Mouse (Mus musculus): ENCODE data around the gene Myo1a.
"Not testable (repeated sequence)": the region's sequence is repeated elsewhere in the genome, so short reads cannot be mapped to it uniquely, and the experiment has no call there.

The Myo1a gene

DNA sequence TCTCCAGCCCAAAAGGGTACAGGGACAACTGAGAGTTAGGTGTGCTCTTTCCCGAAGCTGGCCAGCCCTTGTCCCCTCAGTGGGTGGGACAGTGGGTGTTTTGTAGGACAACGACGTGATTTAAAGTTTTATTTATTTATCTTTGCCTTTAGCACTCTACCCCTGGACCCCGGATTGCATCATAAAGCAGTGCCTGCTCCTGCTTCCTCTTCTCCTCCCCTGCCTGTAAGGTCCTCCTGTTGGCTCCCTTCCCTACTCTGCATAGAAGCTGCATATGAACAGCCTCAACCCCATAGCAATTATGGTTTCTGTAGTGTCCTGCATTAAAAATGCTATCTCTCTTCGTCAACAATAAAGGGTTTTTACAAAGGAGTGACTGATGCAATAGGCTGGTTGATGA is 26.4 kb downstream of the Myo1a start:
- no peak for DNase-seq

DNA sequence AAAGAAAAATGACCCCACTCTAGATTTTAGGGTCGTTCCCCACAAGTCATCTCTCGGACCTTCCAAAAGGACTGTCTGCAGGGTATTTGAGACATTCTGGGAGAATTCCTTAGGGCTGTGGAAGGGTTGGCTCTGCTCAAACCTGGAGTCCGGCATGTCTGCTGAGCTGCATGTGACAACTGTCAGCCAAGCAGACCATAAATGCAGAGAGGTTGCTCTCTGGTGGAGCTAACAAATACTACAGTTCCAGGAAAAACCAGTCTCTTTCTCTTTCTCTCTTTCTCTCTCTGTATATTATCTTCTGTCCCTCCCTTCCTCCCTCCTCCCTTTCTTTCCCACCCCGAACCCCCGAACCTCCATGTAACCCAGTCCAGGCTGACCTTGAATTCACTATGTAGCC is 29.5 kb downstream of the Myo1a start:
- peak; percentile 34 for DNase-seq

DNA sequence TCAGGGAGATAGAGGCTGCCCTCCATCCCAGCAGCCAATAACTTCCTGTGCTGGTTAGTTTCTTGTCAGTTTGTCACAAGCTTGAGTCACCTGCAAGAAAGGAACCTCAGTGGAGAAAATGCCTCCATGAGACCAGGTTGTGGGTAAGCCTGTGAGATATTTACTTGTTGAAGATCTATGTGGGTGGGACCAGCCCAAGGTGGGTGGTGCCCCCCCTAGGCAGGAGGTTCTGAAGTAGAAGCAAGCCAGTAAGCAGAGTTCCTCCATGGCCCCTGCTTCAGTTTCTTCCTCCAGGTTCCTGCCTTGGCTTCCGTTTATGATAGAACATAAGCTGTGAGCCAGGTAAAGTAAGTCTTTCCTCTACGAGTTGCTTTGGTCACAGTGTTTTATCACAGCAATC is 31.3 kb downstream of the Myo1a start:
- no peak for DNase-seq

DNA sequence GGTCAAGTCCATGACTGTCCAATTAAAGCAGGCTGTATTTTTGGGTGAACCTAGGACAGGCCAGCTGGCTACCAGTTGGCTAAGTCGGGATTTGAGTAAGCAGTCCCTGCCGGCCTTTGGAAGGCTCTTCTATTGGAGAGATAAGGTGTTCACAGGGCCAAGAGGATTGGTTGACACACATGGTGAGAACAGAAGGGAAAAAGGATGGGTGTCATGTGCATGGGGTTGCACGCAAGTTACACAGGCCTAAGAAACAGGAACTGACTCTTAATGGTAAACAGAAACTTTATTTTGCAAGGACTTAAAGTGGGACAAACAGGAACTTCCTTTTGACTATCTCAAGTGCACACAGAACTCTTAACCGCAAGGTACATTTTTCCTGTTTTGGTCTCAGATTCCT is 31.9 kb downstream of the Myo1a start:
- peak; percentile 60 for DNase-seq

DNA sequence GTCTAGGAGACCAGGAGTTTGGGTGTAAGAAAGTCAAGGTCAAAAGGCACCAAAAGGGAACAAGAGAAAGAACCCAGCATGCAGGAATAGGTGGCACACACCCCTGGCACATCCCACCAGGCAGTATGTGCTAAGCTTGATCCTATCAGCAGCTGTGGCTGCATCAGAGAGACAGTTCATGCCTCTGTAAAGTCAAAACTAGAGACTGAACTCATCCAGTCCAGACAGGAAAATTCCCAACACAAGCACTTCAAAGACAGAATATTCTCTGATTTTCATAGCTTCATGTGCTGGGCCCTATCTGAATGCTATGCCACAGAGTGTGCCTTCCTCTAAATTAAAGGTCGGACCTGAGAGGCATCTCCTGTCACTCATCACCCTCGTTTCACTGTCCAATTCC is 32.6 kb downstream of the Myo1a start:
- DNase-seq, result no peak

DNA sequence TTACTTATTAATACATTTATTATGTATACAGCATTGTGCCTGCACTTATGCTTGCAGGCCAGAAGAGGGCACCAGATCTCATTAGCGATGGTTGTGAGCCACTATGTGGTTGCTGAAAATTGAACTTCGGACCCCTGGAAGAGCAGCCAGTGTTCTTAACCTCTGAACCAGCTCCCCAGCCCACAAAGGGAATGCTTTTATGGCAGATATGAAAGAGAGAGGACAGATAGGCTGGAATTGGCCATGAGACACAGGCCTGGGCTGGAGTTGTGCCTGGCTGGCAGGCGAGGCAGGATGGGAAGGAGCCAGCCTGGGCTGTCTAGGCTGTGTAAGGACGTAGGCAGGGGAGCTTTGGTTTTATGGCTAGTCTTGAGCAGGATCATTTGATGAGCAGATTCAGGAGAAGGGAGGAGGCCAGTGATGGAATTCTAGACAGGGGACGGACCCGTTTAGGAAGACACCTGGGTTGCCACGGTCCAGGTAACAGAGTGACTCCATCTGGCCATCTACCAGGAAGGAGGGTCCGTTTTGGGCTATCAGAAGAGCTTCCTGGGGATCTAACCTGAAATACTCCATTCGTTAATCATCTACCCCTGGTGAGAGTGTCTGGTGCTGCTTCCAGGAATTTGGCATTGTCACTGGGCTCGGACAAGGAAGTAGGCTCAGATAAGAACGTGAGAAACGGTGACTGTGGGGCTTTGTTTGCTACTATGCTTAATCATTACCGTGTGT is 33.3 kb downstream of the Myo1a start:
- peak; percentile 50 for DNase-seq

DNA sequence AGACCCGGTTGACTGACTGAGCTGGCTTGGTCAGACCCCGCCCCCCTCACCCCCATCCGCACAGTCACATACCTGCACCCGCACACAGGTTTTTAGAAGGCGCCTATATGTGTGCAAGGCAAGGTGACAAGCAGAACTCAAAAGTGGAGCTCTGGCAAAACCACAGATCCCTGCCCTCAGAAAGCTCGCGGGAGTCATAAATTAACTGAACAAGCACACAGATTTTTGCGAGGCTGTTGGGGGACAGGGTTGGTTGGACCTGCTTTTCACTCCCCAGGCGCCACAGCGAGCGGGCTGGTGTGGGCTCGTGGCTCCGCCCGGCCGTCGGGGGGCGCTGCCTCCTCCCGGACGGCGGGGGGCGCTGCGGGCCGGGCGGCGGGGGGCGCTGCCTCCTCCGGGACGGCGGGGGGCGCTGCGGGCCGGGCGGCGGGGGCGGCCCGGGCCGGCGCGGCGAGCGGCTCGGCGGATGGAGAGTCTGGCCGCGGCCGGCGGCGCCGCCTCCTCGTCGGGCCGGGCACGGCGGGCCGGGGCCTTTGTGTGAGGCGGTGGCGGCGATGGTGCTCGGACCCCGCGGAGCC is 34.2 kb downstream of the Myo1a start, which contains the start of gene Zbtb39:
Gene Zbtb39, plus strand, starts transcription at position 456 of the 578 bp plus-strand sequence.
- DNase-seq, result peak; percentile 77

DNA sequence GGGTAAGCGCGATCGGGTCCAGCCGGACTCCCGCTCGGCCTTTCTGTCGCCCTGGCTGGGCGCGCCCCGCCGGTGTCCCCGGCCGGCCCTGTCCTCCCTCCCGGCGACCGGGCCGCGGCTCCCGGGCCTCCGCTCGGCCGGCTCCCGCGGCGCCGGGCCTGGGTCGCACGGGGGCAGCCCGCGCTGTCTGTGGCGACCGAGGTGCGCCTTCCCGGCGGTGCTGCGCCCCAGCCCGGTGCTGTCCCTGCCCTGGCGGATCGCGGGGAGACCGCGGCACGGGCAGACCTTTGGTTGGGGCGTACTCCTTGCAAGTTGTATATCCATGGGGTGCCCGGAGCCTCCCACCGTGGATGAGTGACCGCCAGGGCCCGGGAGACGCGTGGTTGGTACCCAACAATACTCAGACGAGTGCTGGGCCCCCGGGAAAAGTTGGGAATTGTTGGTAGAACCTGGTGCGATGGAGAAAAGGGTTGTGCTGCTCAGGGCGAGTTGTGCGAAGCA is 34.7 kb downstream of the Myo1a start:
- no peak for DNase-seq

DNA sequence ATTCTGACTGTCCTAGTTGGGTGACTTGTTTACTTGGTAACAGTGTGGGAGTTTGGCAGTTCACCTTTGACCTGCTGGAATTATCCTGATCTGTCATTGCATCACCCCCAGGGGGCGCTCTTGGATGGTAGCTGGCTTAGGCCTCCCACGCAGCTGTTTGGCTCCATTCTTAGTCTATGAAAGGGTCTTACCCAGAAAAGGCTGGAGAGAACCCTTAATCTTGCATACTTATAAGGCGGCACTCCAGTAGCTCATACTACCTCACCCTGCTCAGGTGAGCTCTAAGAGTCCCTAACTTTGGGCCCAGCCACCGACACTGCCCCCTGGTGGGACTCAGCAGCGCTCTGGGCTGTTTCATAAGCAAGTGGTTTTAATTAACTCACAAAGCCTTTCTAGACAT is 39.7 kb downstream of the Myo1a start:
- DNase-seq, result peak; percentile 68

DNA sequence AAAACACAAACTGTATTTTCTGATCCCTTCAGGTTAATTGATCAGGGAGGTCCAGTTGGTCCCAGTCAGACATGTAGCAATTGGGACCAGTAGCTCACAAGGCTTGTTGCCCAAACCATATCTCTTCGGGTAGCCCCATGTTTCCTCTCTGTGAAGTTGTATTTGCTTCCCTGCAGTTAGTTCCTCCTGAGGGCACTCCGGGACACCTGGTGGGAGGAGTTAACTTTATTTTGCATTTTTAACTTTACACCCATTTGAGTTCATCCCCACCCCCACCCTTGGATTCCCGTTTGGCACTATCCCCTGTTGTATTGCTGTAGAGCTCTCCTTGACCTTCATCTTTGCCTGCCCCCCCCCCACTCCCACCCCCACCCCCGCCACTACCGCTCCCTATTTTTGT is 40.9 kb downstream of the Myo1a start:
- no peak for DNase-seq

DNA sequence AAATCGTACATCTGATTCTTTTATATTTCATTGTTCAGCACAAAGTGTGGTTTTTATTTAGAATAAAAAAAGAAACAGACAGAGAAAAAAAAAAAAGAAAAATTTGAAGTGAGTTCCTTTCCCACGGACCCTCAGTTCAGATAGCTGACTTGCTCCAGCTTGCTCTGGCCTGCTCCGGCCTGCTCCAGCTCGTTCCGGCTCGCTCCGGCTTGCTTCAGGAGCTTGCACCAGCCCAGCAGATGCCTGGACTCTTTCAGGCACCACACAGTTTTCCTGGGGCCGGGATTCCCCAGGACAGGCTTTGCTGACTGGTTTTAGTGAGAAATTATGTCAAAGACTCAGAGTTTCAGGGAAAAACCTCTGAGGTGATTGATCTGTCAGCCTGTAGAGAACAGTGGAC is 42.3 kb downstream of the Myo1a start:
- DNase-seq, result no peak

DNA sequence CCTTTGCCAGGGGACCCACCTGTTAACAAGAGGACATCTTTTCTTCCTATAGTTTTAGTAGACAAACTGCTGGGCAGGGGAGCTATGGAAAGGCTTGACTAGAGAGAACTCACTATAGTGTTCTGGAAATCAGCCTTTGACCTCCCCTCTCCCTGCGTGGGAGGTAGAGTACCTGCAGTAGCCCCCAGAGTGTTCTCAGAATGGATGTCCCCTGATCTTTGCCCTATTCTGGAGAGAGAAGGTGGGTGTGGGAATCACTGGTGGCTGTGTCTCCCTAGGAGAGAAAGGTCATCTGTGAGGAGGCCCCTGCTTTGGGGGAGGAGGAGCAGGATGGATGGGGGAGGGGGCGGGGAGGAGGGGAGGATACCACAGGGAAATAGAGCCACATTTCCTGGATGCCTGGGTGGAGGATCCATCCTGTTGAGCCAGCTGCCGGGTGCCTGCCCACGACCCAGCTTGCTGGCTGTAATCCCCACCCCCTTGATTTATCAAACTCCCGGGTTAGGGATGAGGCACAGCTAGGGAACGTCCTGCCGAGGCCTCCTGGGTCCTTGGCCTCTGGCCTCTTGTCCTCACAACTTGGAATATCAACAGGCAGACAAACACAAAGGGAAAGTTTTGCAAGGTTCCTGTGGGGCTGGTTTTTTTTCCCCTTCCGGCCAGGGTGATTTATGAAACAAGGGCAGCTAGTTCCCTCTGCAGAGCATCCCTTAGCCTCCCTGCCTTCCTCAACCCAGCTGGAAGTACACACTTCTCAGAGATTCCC is 44.1 kb downstream of the Myo1a start:
- peak; percentile 56 for DNase-seq

DNA sequence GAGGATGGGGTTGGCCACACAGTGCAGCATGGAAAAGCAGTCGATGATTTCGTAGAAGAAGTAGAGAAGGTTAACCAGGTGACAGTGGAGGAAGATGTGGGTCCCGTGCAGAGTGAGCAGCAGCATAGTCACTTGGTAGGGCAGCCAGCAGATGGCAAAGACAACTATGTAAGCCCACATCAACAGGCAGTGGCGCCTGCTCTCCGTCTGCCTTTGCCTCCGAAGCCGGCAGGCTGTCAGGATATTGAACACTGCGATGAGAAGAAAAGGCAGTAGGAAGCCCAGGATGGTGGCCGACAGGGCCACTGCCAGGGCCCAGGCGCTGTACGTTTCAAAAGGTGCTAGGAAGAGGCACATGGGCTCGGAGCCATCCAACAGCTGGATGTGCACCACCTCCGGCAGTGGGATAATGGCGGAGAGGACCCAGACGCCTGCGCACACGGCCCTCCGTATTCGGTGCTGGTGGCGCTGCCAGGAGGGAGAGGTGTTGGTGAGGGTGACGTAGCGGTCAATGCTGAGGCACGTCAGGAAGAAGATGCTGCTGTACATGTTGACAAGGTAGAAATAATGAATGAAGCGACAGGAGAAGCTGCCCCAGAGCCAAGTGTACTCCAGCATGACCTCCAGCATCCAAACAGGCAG is 45.3 kb downstream of the Myo1a start:
- DNase-seq, result no peak

DNA sequence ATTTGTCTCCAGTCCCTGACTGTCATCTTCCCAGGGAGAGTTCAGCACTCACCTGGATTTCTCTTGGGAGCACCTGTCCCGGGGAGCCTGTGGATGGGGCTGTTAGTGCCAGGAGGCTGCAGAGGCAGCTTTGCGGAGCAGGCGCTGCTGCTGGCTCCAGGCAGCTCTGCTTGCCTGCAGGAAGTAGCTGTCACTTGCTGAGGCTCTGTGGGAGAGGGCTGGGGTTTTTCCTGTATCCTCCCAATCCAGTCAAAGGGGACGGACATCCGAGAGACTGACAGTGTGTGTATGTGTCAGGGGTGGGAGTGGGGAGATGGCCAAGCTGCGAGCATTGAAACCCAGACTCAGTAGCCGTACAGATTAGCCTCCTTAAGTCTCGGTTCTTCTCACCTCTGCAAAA is 46.6 kb downstream of the Myo1a start, which contains the start of gene Gpr182:
Gene Gpr182, minus strand, starts transcription at position 185 of the 400 bp plus-strand sequence.
- DNase-seq, result peak; percentile 72

DNA sequence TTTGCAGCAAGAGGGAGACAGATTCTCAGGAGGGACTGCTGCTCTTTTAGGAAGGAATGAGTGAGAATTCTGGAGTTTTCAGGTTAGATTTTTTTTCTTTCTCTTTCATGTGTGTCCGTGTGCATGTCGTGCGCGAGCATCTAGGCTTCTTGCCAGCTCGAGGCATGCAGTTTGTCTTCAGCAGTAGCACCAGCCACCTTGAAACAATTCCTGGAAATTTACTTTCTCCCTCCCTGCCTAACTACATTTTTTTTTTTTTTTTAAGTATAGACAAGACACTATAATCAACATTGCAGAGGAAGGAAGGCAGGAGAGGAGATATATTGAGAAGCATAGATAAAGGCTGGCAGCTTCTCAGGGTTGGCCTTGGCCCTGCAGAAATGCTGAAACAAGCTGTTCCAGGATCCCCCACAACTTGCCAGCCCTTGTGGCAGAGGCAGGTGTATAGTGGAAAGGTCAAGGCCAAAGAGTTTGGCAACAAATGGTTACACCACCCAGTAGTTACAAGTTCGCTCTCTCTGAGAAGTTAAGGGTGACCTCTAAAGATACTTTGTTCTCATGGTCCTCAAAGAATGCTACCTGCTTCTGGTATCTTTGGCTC is 49.7 kb downstream of the Myo1a start:
- DNase-seq, result peak; percentile 77

DNA sequence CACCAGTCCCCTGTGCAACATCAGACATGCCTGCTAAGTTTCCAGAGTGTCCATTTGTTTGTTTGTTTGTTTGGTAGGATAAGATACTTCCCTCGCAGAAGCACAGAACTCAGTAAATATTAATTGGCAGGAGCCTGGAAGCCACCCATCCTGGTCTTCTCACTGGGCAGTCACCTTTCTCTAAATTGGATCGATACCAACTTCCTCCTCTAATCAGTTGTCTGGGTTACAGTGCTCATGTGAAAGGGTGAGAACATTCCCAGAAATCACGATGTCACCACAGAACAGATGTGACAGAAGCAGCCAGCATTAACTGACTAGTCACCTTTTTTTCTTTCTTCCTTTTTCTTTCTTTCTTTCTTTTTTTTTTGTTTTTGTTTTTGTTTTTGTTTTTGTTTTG is 50.3 kb downstream of the Myo1a start:
- peak; percentile 34 for DNase-seq

DNA sequence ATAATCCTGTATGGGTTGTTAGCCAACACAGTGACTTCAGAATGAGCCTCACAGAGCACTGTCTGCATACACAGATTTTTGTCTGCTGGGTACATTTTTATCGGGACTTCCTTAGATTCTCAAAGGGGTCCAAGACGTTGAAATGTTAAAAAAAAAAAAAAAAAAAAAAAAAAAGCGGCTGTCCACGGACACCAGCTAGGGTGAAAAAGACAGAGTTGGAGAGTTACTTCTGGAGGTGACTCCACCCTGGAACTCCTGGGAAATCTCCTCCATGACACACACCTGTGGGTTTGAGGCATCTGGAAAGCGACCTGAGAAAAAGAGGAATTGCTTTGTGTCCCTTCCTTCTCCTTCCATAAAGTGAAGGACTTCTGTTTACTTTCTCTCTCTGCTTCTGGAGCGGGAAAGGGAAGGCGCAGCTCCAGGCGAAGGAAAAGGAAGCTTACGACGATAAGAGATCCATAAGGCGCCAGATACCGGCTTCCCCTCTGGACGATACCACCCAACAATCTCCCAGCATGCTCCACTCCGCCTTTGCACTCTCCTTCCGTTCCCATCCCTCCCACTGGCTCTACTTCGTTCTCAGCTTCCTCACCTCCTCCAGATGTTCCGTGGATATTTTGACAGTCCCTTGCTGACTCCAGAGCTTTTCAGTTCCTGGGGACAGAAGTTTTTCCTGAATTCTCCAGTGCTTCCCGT is 50.9 kb downstream of the Myo1a start:
- peak; percentile 74 for DNase-seq

DNA sequence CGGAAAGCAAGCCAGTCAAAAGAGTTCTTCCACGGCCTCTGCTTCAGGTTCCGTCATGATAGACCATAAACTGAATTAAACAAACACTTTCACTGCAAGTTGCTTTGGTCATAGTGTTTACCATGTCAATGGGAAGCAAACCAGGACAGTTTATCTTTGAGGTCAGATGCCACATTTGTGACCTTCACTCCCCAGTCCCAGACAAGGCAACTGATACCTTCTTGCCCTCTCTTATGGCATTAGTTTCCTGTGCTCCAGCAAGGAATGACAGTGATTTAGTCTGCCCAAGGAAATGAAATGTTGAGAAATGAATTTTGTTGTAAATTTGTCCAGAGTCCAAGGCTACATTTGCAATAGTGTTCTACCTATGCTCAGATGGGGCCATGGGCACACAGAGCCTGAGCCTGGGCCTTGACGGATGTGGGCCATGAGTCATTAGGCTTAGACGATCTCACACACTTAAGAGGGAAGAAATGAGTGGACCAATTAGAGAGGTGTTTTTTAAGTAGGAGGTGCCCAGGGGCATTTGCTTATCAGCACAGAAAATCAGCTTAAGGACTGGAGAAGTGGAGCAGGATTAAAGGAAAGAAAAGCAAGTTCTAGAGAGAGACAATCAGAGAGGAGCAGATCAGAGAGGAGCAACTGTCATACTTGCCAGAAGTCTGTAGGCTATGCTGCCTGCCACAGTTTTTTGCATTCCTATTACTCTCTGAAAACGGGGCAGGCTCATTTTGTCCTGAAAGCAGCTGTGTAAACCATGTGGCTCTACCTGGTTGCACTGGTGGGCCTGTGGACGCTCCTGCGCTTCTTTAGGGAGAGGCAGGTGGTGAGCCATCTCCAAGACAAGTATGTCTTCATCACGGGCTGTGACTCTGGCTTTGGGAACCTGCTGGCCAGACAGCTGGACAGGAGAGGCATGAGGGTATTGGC is 54.5 kb downstream of the Myo1a start, which contains the start of the genes Rdh1 and Rdh16f1:
Gene Rdh1, plus strand, starts transcription at position 541 of the 930 bp plus-strand sequence.
Gene Rdh16f1, plus strand, starts transcription at position 607 of the 930 bp plus-strand sequence.
- DNase-seq, result no peak

DNA sequence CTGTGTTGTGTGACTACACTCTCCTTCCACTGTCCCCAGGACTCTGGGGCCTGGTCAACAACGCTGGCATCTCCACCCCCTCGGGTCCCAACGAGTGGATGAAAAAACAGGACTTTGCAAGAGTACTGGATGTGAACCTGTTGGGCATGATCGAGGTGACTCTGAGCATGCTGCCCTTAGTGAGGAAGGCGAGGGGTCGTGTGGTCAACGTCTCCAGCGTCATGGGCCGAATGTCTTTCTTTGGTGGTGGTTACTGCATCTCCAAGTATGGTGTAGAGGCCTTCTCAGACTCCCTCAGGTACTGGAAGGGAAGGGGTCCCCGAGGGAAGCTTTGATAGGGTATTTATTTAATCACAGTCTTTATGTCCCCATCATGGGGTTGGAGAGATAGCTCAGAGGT is 58.0 kb downstream of the Myo1a start:
- DNase-seq, result not testable (repeated sequence)

DNA sequence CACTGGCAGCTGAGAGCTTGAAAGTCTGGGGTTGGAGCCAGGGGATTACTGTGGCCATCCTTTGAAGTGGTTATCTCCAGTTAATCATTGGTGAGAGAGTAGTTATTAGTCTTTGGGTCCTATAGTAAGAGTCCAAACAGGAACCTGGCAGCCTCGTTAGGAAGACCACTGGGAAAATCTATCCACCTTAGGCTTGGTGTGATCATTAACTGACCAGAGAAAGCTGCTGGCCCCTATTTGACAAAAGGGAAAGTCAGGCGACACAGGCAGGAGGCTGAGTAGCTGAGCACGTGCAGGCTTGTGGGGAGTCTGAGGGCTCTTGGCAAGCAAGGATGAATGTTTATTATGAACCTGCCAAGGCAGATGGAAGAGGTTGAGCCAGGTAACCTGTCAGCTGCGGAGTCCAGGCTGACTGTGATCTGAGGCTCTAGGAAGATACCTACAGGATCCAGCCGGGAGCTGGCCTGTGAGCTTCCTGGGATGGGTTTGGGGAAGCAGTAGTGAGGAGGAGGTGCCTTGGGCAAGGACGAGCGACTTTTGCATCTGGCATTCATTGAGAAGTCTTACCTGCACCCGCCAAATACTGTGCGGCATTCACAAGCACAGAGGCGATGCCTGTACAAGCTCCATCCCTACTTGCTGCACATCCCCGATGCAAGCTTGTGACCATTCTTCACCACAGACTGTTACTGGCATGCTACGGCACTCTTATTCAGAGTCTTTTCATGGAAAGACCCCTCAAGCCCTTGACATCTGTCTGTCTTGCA is 59.1 kb downstream of the Myo1a start:
- DNase-seq, result no peak

All from lung, postnatal 36 days (tissue).